In the genomic region with DNA sequence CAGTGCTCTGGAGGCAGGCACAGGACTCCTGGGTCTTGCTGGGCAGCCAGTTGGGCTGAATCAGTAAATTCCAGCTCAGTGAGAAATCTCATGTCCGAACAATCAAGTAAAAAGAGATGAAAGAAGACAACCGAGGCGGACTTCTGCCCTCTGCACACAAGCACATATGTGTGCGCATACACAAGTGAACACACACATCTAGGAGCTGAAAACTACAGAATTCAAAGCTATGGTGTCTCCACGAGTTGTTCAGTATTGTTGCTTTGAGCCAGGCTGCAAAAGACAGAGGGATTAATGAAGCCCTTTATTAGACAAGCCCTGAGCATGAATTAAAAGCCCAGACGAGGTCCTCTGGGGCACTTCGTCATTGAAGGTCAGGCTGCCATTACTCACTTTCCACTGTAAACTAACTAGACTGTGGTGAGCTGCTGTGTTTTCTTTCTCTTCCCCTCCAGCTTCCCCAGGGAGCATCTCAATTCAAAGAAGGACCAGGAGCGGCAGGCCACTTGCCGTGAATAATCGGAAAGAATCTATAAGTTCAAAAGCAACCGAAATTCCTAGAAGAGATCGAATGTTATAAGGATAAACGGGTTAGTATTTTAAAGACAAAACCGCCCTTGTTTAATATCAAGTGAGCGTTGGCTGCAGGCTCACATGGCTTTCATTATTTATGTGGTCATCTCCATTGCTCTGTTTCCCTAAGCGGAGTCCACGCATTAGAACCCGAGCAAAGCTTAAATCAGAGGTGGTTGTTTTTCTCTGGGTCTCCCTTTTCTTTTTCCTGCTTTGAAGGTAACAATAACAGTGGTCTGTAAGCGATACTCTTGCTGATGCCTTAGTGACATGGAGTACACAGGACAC, we compare ENCODE assay signal across 14 mouse cellular contexts. TPM values are rescaled to one million over a fixed set of nuclear protein-coding genes. Genes with fewer than 3 reads are reported as not detected.
DNase-seq lines count a peak whose midpoint lies in the region; ATAC-seq lines count a peak whose summit lies in the region.
"Had no signal": no experiment of that assay in that cellular context is flagged by ENCODE, and none has a peak within 500 bp of the region (broad histone marks: within the 10 kb centered on the region; RNA-seq: fewer than 3 reads in every experiment).

No protein-coding gene starts in this region.

- no peak overlapping the region for H3K27ac ChIP-seq in intestine, embryonic 15.5 days
- no peak overlapping the region for H3K27ac ChIP-seq in intestine, embryonic 16.5 days (ENCODE audit: low read length)

- no peak overlapping the region for H3K4me3 ChIP-seq in intestine, embryonic 15.5 days (replicated peaks)
- no peak overlapping the region for H3K4me3 ChIP-seq in intestine, embryonic 16.5 days (ENCODE audit: low read length)
- H3K4me3 ChIP-seq: heart, embryonic 12.5 days had no signal

- no peaks in the 10 kb centered on the region for H3K36me3 ChIP-seq in intestine, embryonic 15.5 days
- H3K36me3 ChIP-seq in intestine, embryonic 16.5 days (ENCODE audit: control insufficient read depth, insufficient read depth, low read length): no peaks in the 10 kb centered on the region
- H3K36me3 ChIP-seq: heart, embryonic 12.5 days had no signal

- no peaks in the 10 kb centered on the region for H3K9me3 ChIP-seq in intestine, embryonic 15.5 days
- H3K9me3 ChIP-seq in intestine, embryonic 16.5 days (ENCODE audit: control insufficient read depth, low read length): no peaks in the 10 kb centered on the region
- H3K9me3 ChIP-seq: heart, embryonic 12.5 days had no signal

- H3K4me2 ChIP-seq in intestine, embryonic 15.5 days (replicated peaks): peak overlapping the region; percentile 6; the same call in 1 of the 2 replicates
- no peak overlapping the region for H3K4me2 ChIP-seq in intestine, embryonic 16.5 days (ENCODE audit: low read depth, low read length)
- H3K4me2 ChIP-seq: heart, embryonic 12.5 days had no signal

- ATAC-seq in intestine, embryonic 15.5 days: no peak
- ATAC-seq in intestine, embryonic 16.5 days: no peak
- ATAC-seq: forebrain, embryonic 14.5 days had no signal

- no peaks in the 10 kb centered on the region for H3K27me3 ChIP-seq in intestine, embryonic 15.5 days (replicated peaks)
- no peaks in the 10 kb centered on the region for H3K27me3 ChIP-seq in intestine, embryonic 16.5 days (replicated peaks; ENCODE audit: control insufficient read depth, insufficient read depth, low read length)
- H3K27me3 ChIP-seq: heart, embryonic 12.5 days had no signal

- no peak overlapping the region for H3K9ac ChIP-seq in intestine, embryonic 15.5 days
- no peak overlapping the region for H3K9ac ChIP-seq in intestine, embryonic 16.5 days (ENCODE audit: low read depth, low read length)
- H3K9ac ChIP-seq: heart, embryonic 12.5 days had no signal

- no peaks in the 10 kb centered on the region for H3K4me1 ChIP-seq in intestine, embryonic 15.5 days (replicated peaks)
- no peaks in the 10 kb centered on the region for H3K4me1 ChIP-seq in intestine, embryonic 16.5 days (ENCODE audit: control insufficient read depth, insufficient read depth, low read length)
- H3K4me1 ChIP-seq: heart, embryonic 12.5 days had no signal

- peak; percentile 69 for DNase-seq in embryo, embryonic 10 days (ENCODE audit: low spot score)
- peak; percentile 8 for DNase-seq in fibroblast of lung, adult 2 months (ENCODE audit: low read depth)
- DNase-seq in neural tube, embryonic 10.5 days (ENCODE audit: extremely low spot score, low spot score): peak; percentile 39
- no peak for DNase-seq in spleen, postnatal 4 days (ENCODE audit: low spot score in 2 of 2)
- DNase-seq in gastrocnemius, adult 8-10 months (ENCODE audit: low spot score in 2 of 2): no peak
- no peak for DNase-seq in kidney, adult 11 months
- DNase-seq: cerebellum, adult 2 months; kidney, postnatal 25 days; liver; thymus, postnatal 36 days had no signal

- 47% methylated on average over 19 of the region's 19 CpGs for WGBS in intestine, embryonic 15.5 days
- WGBS in intestine, embryonic 16.5 days: 47% methylated on average over 19 of the region's 19 CpGs

RNA-seq across cellular contexts. Expression of a gene that starts 52.8 kb away (rescaled TPM):
- polyA plus RNA-seq in intestine, embryonic 15.5 days (2015; fragmentation: Nextera tagmentation; extraction: Ambion mirVana): 12.9 and 16.4 TPM in 2 replicates
- polyA plus RNA-seq in intestine, embryonic 16.5 days (2015; fragmentation: Nextera tagmentation; extraction: Ambion mirVana): 11.8 and 14.3 TPM in 2 replicates
- total RNA-seq in gastrocnemius, adult 8-10 months (2022): 1 to 10 TPM in 2 of 4 experiments, under 1 TPM in 2; 0.83 to 2.4 (median 0.96) TPM

Comparison
In these comparisons a context has a peak if more than half of its experiments do, and no peak if none do; other contexts are left out.
1. DNase-seq: peak in embryo, embryonic 10 days (single experiment), fibroblast of lung, adult 2 months (single experiment) and neural tube, embryonic 10.5 days (single experiment); none in spleen, postnatal 4 days (0 of 2), gastrocnemius, adult 8-10 months (0 of 2) and kidney, adult 11 months (single experiment).